Mouse (Mus musculus) activated CD4-positive, CD25-positive, alpha-beta regulatory T cell, adult 4 months (primary cell): Measurements from ENCODE around the gene Msi2. TPM values are rescaled to one million over a fixed set of nuclear protein-coding genes. Genes with fewer than 3 reads are reported as not detected.

Experiments used
- ATAC-seq: one replicate; pipeline ENCODE4 v1.8.0; 2017
- polyA plus RNA-seq, 2 experiments: library from polyadenylated mRNA; unstranded; fragments of 100-300 nt; shearing (Covaris generic); gene quantifications; one replicate each; pipeline ENCODE4 v1.2.1; 2017

Msi2 gene
- polyA plus RNA-seq, 2 experiments from 2014 or later: 21.6 to 25.6 TPM

DNA sequence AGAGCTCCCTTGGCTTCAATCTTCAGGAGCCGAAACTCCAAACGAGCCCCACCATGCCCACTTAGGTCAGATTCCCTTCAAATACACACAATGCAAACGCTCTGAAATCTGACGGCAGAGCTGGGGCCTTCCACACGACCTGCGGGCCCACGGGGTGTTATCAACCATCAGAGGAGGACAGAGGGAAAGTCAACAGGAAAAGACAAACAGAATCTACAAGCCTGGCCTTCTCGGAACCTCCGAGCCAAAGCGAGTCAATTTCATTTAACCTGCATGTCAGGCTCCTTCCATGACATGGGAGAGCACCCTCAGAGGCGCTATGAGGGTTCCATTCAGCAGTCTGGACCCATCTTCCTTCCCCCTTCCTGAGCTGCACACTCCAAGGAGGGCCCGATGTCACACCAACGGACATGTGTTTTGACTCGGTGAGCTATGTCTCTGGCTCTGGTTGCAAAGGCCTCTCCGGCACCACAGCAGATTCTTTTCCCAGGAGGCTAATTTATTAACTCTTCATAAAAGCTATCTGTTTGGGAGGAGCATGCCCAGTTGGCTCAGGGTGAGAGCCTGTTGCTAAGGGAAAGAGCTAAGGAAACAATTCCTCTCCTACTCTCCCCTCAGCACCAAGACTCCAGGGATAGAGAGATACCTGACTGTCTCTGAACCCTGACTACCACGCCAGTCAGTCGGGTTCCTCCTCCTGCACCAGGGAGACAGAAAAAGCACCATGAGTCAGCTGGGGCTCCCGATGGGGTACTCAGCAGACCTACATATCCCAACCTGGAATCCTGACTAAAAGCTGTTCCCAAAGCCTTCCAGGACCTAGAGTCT is 42.6 kb downstream of the Msi2 start:
- no peak for ATAC-seq

- no peak for ATAC-seq
Measured at GRCm38 (mm10) chr11:88674075-88674474, 44.2 kb downstream of the Msi2 start.

GRCm38 (mm10) chr11:88670925-88671324 is 47.4 kb downstream of the Msi2 start:
- no peak for ATAC-seq

GRCm38 (mm10) chr11:88669106-88669505 is 49.2 kb downstream of the Msi2 start:
- ATAC-seq: no peak

DNA sequence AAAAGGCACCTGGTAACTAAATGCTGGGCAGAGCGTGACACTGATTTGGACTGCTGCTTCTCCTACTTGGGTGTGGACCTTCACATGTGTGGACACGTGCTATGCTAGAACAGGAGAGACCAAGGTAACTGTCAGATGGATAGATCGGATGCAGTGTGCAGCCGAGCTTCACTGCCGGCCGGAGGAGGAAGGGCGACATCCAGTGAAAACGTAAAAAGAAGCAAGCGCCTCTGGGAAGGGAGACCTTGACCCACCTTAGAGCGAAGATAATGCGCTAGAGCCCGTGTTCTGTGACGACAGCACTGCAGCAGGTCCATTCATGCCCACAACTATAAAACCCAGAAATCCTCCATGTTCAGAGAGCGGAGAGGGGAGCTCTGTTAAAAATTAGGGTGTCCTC is 50.0 kb downstream of the Msi2 start:
- no peak for ATAC-seq

- no peak for ATAC-seq
Measured at GRCm38 (mm10) chr11:88665799-88666198, 52.5 kb downstream of the Msi2 start.

GRCm38 (mm10) chr11:88661444-88662180 is 56.7 kb downstream of the Msi2 start:
- no peak for ATAC-seq

- ATAC-seq: no peak
Measured at GRCm38 (mm10) chr11:88660404-88660803, 57.9 kb downstream of the Msi2 start.

DNA sequence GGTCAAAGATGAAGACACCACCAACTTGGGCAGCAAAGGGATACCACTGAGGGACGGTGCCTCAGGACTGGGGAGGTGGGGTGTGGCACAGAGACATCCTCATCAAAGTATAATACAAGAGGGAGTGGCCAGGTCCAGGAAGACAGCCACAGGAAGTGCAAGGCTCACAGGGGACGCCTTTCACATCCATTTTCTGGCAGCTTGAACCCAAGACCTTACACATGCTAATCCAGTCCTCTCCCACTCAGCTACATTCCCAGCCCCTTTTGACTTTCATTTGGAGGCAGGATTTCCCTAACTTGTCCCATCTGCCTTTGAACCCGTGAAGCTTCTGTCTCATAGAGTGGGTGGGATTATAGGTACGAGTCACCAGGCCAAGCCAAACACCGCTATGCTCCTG is 59.4 kb downstream of the Msi2 start:
- ATAC-seq: no peak

GRCm38 (mm10) chr11:88655786-88656185 is 62.5 kb downstream of the Msi2 start:
- no peak for ATAC-seq

DNA sequence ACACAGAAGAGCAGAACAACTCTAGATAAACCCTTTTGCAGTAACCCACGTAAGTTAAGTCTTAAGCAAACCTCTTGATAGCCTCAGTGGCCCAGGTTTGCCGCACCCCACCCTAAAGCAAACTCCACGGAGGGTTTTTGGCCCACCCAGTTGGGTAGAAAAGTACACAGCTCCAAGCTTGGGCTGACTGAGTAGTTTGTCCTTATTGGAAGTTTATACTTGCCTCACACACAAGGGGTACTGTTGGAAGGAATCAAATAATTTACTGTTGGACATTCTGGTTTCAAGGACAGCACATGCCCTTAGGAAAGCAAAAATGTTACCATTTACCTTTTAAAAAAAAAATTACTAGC is 63.1 kb downstream of the Msi2 start:
- ATAC-seq: no peak

DNA sequence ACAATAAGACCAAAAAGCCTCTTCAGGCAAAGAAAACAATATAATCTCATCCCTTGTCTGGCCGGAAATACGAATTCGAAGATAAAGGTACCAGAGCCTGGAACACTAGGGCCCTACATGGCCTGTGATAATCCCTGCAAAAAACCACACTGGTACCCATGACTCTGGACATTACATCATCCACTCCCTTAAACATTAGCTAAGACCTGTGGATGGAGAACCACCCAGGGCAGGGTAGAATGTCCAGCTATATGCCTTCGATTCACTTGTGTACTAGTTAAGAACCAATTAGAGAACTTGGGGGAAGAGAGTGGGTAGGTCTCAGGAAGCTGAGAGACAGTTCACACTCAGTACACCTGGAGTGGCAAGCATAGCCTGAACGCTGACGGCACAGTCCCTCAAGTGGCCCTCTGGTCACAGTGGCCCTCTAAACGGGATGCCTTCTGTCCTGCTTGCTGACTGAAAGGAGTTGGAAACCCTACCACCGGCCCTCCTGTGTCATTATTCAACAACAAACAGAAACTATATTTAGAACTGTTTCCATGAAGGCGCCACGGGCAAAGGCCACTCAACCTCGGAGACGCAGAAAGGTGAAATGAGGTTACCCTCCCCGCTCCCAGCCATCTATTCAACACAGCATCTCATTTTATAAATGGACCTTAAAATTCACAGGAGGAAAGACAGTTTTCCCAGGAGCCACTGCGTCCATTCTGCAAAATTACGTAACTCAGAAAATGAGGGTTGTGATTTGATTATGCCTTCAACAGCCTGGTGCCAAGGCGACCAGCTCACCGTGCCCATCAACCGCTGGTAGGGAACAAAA is 63.7 kb downstream of the Msi2 start:
- no peak for ATAC-seq

DNA sequence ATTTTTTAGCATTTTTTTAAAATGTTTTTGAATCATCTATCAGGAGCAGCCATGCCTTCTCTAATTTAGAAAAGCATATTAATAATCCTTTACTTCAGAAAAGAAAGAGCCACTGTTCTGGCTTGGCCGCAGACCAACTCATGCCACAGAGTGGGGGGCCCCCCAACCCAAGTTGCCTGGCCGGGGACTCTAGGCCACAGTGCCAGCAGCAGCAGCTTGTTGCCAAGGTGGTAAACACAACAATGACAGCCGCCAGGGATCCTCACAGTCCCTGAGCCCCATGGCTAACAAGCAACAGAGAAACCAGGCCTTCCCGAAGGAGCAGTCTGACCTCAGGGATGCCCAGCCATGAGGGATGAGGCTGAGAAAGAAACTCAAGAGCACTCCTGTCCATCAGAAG is 68.0 kb downstream of the Msi2 start:
- ATAC-seq: no peak

DNA sequence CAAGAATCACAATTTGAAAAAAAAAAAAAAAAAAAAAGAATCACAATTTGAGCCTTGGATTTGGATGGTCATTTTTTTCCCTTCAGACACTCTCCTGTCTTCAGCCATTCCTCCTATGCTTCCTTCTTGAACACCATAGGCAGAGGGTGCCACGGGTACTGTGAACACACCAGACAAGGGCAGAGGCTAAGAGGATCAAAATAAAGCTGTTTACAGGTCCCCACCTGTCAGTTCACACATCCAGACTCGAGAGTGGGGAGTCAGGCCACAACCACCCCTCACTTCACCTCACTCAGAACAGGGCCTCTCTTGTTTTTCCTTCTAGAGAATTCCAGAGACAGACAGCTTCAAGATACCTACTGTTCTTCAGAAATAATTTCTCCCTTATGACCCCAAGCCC is 69.3 kb downstream of the Msi2 start:
- ATAC-seq: no peak

- no peak for ATAC-seq
Measured at GRCm38 (mm10) chr11:88648407-88648806, 69.9 kb downstream of the Msi2 start.

DNA sequence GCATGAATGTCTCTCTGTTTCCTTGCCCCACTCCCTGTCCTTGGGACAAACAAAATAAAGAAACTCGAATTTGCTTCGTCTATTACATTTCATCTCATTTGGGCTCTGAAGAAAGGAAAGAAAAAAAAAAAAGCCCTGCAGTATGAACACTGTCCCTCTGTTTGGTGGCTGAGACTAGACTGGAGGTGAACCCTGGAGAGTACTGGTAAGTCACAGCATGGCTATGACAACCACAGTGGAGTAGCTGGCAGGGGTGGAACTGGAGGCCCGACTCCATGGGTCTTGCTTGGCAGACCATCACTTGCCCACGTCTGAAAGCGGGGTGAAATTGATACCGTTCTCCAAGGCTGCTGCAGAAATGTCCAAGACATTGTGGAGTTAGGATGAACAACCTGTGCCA is 71.8 kb downstream of the Msi2 start:
- no peak for ATAC-seq

GRCm38 (mm10) chr11:88645821-88646220 is 72.5 kb downstream of the Msi2 start:
- no peak for ATAC-seq

DNA sequence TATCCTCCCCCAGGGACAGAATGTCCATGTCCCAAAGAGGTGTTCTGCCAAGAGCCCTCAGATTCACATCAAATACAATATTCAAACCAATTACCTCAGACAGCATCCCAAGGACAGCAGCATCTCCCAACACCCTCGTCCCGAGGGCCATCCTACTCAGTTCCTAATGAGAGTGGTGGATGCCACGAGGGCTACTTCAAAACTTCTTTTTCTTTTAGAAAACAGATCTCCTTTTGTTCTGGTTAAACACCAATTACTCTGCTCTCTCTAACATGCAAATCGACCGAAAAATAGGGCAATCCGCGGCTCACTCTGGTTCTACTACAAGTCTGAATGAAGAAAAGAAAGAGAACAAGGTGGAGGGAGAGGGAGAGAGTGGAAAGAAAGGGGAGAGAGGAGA is 73.6 kb downstream of the Msi2 start:
- ATAC-seq: no peak

- ATAC-seq: no peak
Measured at GRCm38 (mm10) chr11:88639862-88640261, 78.5 kb downstream of the Msi2 start.

DNA sequence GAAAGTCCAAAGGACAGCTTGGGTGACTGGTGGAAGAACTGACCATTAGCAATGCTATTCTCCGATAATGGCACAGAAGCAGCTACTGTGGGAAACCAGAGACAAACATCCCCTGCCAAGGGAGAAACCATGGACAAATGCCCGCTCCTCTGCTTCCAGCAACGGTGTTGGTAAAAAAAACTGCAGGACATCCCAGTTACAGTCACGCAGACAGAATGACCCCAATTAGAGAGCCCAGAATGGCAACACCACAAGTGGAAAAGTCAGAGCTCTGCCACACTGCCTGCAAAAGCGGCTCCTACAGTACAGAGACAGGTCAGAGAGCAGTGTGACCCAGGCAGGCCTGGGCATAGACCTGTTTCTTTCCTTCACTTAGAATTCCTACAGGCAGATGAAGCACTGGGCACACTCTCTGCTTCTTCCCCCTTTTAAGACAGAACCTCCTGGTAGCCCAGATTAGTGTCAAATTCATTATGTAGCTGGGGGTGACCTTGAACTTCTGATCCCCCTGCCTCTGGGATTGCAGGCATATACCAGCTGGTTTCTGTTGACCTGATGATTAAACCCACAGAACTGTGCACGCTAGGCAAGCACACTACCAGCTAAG is 79.3 kb downstream of the Msi2 start:
- ATAC-seq: no peak

GRCm38 (mm10) chr11:88638254-88638653 is 80.1 kb downstream of the Msi2 start:
- no peak for ATAC-seq

DNA sequence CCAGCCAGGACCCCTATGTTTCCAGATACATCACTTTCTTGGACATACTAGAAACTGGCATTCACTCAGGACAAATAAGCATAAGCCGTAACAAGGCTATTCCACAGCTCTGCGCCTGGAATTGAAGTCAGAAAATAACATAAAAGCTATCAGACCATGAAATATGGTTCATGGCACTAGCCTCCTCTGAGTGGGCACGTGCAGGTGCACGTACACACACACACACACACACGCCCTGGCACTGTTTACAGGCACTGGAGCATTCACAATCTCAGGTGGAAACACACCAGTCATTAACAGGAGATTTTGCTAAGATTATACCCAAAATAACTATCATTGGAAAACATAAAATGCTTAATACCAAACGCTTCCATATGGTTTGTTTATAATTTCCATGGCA is 81.4 kb downstream of the Msi2 start:
- no peak for ATAC-seq

- ATAC-seq: no peak
Measured at GRCm38 (mm10) chr11:88636319-88636718, 82.0 kb downstream of the Msi2 start.
